Mouse (Mus musculus) olfactory bulb, adult 2 months (tissue): ENCODE results near the gene H60c. TPM values are rescaled to one million over a fixed set of nuclear protein-coding genes. Genes with fewer than 3 reads are reported as not detected.
"Not testable (repeated sequence)": the region's sequence is repeated elsewhere in the genome, so short reads cannot be mapped to it uniquely, and the experiment has no call there.

Experiments used
- H3K27ac ChIP-seq: fragments of 200-500 bp; 2 replicates; pipeline ENCODE4 v1.5.1; 2012; ENCODE audit warnings: low read depth, low read length; ENCODE audit not compliant: insufficient read depth
- H3K4me1 ChIP-seq: fragments of 200-500 bp; 2 replicates; pipeline ENCODE4 v1.6.1; 2012; ENCODE audit warnings: low read length; ENCODE audit not compliant: control insufficient read depth, insufficient read depth
- H3K4me3 ChIP-seq: fragments of 200-500 bp; 2 replicates; pipeline ENCODE4 v1.5.1; 2012; ENCODE audit warnings: mild to moderate bottlenecking, low read depth, low read length, moderate library complexity; ENCODE audit not compliant: insufficient read depth
- CTCF ChIP-seq: fragments of 200-500 bp; IDR thresholded peaks from 2 replicates; pipeline ENCODE4 v1.5.1; 2012; ENCODE audit warnings: low read depth, mild to moderate bottlenecking, low read length, moderate library complexity; ENCODE audit not compliant: insufficient read depth
- POLR2A ChIP-seq: fragments of 200-500 bp; IDR thresholded peaks from 2 replicates; pipeline ENCODE4 v1.6.1; 2012; ENCODE audit warnings: mild to moderate bottlenecking, low read depth, low read length, moderate library complexity; ENCODE audit not compliant: insufficient read depth
- WGBS: fragments of 180-500 bp; shearing (Covaris S2); methylation state at CpG from one replicate; pipeline ENCODE4 v1.1.7; 2018; 5-methylcytosine and 5-hydroxymethylcytosine counted together
- polyA plus RNA-seq: library from polyadenylated mRNA; stranded (reverse); fragments of >200 nt; gene quantifications from 2 replicates; pipeline ENCODE4 v1.2.4, GENCODE M21; 2012; ENCODE audit warnings: low replicate concordance; ENCODE audit not compliant: missing spikeins, insufficient read depth, insufficient read length

H60c gene
- polyA plus RNA-seq, result not detected in 2 replicates

DNA sequence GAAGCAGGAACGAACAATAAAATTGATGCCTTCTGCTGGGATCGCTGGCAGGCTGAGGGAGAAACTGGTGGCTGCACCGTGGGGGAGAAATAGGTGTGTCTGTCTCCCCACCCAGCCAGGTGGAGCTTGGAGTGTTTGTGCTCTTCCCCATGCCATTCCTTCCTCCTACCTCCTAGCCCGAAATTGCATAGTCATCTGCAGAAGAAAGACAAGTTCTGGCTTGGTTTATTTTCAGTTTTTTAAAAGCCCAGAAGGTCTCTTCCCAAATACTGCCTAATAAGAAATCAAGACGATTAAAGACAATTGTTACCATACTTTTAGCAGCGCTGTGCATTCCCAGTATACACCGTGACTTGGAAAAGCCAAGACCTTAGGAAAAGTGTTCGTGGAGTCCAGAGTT lies at the start of gene H60c:
H60c (minus strand) TSS at position 101 of the 400 bp plus-strand sequence.
- no peaks in the 10 kb centered on the region for H3K4me1 ChIP-seq
- H3K27ac ChIP-seq, result no peak within 1 kb of the TSS
- H3K4me3 ChIP-seq, result no peak within 1 kb of the TSS
- WGBS, result 83% methylated on average over 8 of the region's 8 CpGs
- no peak for TF ChIP-seq POLR2A
- TF ChIP-seq CTCF, result no peak

DNA sequence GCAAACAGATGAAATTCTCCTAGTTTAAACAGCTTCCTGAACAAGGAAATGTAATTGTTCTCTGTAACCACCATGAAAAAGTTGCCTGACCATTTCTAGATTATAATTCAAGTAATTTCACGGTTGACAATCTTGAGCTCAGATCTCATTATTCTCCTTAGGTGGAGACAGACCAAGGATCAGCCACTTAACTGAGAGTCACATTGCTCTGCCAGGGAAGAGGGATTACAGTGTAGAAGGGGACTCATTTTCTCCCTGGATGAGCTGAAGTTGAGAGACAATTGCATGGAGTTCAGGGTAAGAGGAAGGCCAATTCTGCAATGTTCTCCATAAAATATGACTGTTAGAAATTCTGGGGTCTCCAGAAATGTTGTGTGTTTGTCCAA lies 41.2 kb upstream of the H60c start:
- Histone ChIP-seq H3K4me3 (no peak overlapping the region), H3K4me1 (no peaks in the 10 kb centered on the region), H3K27ac (no peak overlapping the region)
- 87% methylated on average over 1 of the region's 1 CpGs for WGBS
- TF ChIP-seq POLR2A (no peak), CTCF (no peak)

DNA sequence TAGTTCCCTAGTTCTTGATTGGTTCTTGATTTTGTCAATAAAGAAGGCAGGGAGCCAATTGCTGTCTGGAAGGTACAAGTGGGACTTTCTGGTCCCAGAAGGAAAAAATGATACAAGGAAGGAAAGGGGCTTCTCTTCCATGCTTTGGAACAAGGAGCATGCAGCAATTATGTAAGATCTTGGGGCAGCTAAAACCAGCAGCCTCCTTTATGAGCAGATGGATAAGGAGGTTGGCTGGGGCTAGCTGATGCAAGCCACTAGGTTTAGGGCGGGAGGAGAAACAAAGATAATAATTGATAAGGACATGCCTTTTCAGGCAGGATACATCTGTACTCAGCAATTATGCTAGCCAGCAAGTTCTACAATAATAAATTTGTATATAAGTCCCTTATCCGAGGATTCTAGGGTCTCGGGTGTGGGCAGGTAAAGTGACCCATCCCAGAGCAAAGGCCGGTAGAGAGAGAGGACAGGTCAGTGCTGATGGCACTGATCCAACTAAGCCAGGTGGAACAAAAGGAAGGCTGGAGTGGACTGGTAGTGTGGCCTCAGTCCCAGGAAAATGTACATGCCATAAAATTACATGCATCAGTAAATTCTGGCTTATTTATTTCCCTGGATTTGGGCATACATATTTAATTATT lies 40.7 kb upstream of the H60c start:
- Histone ChIP-seq H3K27ac (no peak overlapping the region), H3K4me1 (no peaks in the 10 kb centered on the region), H3K4me3 (no peak overlapping the region)
- WGBS, result 84% methylated on average over 4 of the region's 4 CpGs
- no peak for TF ChIP-seq CTCF
- TF ChIP-seq POLR2A, result no peak

DNA sequence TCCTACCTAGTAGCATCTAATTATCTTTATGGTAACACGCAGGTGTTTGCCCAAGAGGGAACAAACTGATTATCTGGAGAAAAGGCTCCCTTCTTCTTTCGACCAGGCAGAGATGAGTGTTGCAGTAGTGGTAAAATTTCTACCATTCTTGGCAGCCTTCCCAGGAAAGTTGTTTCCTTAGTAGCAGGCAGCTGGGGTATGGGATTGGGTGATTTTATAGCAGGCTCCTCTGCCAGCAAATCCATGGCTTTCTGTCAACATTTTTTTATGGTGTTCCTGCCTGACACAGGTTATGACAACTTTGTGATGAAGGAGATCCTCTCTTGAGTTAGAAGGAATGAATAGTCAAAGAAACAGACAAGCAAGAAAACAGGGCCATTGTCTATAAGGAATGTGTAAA lies 40.2 kb upstream of the H60c start:
- 21% methylated on average over 2 of the region's 2 CpGs for WGBS

DNA sequence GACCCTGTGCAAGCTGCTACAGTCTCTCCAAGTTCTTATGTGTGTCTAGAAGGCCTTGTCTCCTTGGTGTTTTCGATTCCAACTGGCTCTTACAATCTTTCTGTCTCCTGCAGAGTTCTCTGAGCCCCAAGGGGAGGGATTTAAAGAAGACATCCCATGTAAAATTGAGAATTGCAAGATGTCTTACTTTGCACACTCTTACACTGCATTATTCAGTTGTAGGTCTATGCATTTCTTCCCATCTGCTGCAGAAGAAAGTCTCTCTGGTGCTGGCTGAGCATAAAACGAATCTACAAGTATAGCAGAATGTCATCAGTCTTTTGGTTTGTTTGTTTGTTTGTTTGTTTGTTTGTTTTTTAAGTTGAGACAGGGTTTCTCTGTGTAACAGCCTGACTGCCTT lies 26.4 kb upstream of the H60c start:
- no peaks in the 10 kb centered on the region for H3K4me1 ChIP-seq
- H3K4me3 ChIP-seq, result no peak overlapping the region
- WGBS, result 40% methylated on average over 2 of the region's 2 CpGs
- no peak for TF ChIP-seq POLR2A
- no peak for TF ChIP-seq CTCF
- no peak overlapping the region for H3K27ac ChIP-seq

More for the DNA sequence above, 40.2 kb upstream of the H60c start:
- no peak for TF ChIP-seq CTCF
- no peak for TF ChIP-seq POLR2A
- Histone ChIP-seq H3K4me3 (no peak overlapping the region), H3K4me1 (no peaks in the 10 kb centered on the region), H3K27ac (no peak overlapping the region)

DNA sequence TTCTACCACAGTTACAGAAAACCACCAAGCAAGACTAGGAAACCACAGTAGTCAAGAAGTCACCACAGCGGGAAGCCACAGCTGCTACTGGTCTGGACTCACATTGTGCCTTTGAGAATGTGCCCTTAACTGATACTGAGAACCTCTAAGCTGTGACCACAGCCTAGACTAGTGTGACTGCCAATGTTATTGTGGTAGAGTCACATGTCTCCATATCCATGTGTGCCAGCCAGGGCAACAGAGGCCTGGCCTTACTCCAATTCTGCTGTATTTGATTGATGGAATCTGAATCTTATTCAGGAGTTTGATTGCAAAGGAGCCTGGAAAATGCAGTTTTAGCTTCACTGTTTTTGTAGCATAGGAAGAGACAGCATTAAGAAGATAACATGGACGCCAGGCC lies 13.5 kb upstream of the H60c start:
- Histone ChIP-seq H3K4me3 (no peak overlapping the region), H3K4me1 (no peaks in the 10 kb centered on the region), H3K27ac (no peak overlapping the region)
- 88% methylated on average over 2 of the region's 2 CpGs for WGBS
- TF ChIP-seq POLR2A (no peak), CTCF (no peak)

DNA sequence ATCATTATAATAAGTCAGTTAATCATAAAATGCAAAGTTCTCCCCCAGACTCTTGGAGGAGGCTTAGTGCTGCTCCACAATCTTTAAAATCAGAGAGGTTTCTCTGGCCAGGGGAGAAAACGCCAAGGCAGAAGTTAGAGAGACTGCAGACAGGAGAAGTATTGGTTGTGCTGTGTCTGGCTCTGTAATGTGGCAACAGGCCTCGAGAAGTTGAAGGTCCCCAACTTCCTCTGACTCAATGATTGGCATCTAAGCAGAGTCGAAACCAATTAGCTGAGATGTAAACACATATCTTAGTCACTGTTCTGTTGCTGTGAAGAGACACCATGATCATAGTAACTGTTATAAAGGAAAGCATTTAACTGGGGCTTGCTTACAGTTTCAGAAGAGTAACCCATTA lies 6.5 kb upstream of the H60c start:
- H3K4me1 ChIP-seq, result no peaks in the 10 kb centered on the region
- TF ChIP-seq CTCF (no peak), POLR2A (no peak)
- 75% methylated on average over 3 of the region's 3 CpGs for WGBS
- no peak overlapping the region for H3K27ac ChIP-seq
- no peak overlapping the region for H3K4me3 ChIP-seq

DNA sequence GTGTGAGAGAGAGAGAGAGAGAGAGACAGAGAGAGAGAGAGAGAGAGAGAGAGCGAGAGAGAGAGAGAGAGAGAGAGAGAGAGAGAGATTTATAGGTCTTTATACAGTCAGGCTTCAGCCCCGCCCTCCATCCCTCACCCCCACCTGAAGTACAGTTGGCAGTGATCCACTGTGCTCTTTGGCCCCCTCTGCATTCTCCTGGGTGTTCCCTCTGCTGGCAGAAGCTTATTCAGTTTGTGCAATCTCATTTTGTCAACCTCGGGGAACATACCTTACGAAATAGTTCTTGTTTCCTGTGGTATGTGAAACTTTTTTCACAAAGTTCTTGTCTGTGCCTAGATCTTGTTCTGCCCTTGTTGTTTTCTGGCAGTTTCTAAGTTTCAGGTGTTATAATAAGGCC lies 3.5 kb upstream of the H60c start:
- 73% methylated on average over 3 of the region's 4 CpGs for WGBS
- no peak for TF ChIP-seq POLR2A
- TF ChIP-seq CTCF, result no peak
- Histone ChIP-seq H3K27ac (no peak overlapping the region), H3K4me1 (no peaks in the 10 kb centered on the region), H3K4me3 (no peak overlapping the region)

DNA sequence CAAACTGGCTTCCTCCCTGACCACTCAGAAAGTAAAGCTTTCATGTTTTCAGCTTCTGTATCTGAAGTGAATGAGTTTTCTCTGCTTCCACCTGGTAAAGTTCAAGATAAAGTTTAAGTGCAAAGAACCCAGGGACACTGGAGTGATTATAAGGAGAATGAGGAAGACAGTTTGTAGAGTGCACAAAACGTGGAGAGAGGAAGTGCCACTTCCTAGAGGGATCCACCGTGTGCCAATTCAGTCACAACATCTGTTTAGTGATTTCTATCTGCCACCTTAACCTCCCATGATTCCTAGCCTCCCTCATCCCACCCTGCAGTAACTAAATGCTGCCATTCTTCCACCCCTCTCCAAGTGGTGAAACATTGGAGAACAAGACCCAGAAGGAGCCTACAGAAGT lies 842 bp downstream of the H60c start:
- 59% methylated on average over 2 of the region's 2 CpGs for WGBS
- no peak for TF ChIP-seq CTCF
- no peak for TF ChIP-seq POLR2A
- no peaks in the 10 kb centered on the region for H3K4me1 ChIP-seq
- no peak overlapping the region for H3K4me3 ChIP-seq
- no peak overlapping the region for H3K27ac ChIP-seq

DNA sequence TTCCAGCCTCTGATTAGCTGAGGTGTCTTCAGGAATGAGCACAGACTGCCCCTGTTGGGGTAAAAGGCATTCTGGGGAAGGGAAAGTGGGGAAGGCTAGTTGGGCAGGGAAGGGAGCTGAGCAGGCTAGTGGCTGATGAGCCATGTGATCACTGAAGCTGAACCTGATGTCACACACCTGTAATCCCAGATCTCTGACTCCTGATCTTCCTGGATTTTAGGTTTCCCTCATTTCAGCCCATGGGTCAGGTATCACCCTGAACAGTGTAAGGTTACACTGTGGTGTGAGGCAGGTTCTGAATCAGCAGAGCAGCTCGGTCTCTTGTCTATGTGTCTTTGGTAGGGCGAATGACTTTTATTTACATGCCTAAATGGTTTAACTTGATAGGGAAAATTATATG lies 4.8 kb downstream of the H60c start:
- no peak for TF ChIP-seq POLR2A
- no peak for TF ChIP-seq CTCF
- WGBS, result 62% methylated on average over 2 of the region's 2 CpGs
- no peak overlapping the region for H3K4me3 ChIP-seq
- H3K27ac ChIP-seq, result no peak overlapping the region
- H3K4me1 ChIP-seq, result no peaks in the 10 kb centered on the region

DNA sequence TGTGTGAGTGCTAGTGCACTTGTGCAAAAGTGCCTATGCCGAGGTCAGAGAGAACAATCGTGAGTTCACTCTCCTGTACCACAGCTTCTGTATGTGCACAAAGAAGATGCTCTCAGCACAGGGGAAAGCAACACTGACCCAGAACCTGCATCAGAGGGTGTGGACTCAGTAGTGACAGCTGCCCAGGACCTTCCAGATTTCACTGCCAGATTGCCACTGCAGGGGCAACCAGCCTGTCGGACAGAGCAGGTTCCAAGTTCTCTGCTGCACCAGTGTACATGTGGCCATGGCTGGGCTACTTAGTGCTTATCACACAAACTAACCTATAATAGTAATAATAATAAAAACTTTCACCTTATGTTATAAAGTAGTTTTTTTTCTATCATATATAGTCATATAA lies 10.2 kb downstream of the H60c start:
- Histone ChIP-seq H3K4me3 (no peak overlapping the region), H3K4me1 (no peaks in the 10 kb centered on the region), H3K27ac (no peak overlapping the region)
- 96% methylated on average over 3 of the region's 3 CpGs for WGBS
- TF ChIP-seq POLR2A (no peak), CTCF (no peak)

DNA sequence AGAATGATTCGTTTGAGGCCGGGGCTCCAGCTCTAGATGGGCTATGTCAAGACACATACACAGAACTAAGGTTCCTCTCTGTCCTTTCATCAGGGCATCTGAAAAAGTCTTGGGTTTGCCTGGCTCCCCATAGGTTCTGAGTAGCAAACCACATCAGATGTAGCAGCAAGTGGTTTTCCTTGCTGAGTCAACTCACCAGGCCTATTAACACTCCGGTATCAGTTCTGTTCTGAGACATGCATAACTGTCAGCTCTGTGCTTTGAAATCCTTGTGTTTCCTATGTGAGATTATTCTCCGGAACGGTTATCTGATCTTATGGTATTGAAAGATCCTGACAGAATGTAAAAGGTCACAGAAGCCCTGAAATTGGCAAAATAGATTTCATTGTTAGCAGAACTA lies 29.1 kb downstream of the H60c start:
- not testable (repeated sequence) for H3K27ac ChIP-seq, H3K4me3 ChIP-seq, H3K4me1 ChIP-seq
- 85% methylated on average over 5 of the region's 5 CpGs for WGBS
